Mouse (Mus musculus): ENCODE measurements around the gene Man2b2. TPM values are rescaled to one million over a fixed set of nuclear protein-coding genes. Genes with fewer than 3 reads are reported as not detected.

Gene Man2b2
- polyA plus RNA-seq, 1 experiment from 2014 or later, result 6.1 TPM

DNA sequence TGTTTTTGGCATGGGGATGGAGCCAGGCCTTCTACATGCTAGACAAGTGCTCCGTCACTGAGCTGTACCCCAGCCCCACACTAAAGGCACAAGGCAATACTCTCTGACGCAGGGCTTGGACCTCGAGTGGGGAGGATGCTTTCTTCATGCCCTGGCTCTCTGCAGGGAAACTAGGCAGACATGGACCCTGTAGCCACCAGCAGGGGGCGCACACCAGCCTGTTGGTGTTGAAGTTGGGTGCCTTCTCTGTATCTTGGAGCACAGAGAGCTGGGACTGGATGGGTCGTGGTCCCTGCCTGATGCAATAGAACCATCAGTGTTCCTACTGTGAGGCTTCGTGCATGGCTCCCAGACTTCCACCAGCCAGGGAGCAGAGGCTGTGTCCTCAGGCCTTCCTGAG, 10.3 kb downstream of the Man2b2 start:
- WGBS, result 48% methylated on average over 6 of the region's 6 CpGs
- Histone ChIP-seq H3K9ac (ENCODE audit: low read length) (no peak overlapping the region), H3K4me3 (ENCODE audit: low read depth, low read length) (no peak overlapping the region), H3K36me3 (ENCODE audit: control insufficient read depth, insufficient read depth, low read length) (no peaks in the 10 kb centered on the region), H3K4me2 (ENCODE audit: low read depth, severe bottlenecking) (no peak overlapping the region), H3K9me3 (ENCODE audit: control insufficient read depth, low read length) (no peaks in the 10 kb centered on the region), H3K4me1 (ENCODE audit: control insufficient read depth, insufficient read depth, low read length) (no peaks in the 10 kb centered on the region), H3K27me3 (ENCODE audit: control insufficient read depth, insufficient read depth, low read length) (no peaks in the 10 kb centered on the region), H3K27ac (replicated peaks; ENCODE audit: low read depth, low read length) (no peak overlapping the region)
- no peak for ATAC-seq (ENCODE audit: insufficient number of reproducible peaks, low FRiP score, low TSS enrichment, low read depth)
- peak; percentile 66 for DNase-seq (ENCODE audit: low spot score)

DNA sequence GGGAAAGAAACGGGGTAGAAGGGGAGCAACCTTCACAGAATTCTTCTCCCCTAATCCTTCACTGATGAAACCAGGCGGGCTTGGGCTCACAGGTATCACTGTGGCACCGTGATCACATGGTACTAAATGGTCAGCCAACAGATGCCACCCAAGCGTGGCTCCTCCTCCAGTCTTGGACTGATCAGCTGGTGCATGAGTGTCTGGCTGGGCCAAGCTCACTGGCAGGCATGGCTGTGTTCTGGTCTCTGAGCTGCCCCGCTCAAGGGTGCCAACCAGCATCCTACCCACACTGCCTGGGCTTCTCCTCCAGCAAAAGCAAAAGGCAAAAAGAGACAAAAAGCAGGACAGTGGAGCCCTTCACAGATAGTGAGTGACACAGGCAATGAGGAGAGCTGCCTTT, 10.7 kb downstream of the Man2b2 start:
- H3K36me3 ChIP-seq (ENCODE audit: control insufficient read depth, insufficient read depth, low read length), result no peaks in the 10 kb centered on the region
- no peaks in the 10 kb centered on the region for H3K27me3 ChIP-seq (ENCODE audit: control insufficient read depth, insufficient read depth, low read length)
- DNase-seq (ENCODE audit: low spot score), result no peak
- no peak overlapping the region for H3K4me3 ChIP-seq (ENCODE audit: low read depth, low read length)
- H3K9me3 ChIP-seq (ENCODE audit: control insufficient read depth, low read length), result no peaks in the 10 kb centered on the region
- no peak overlapping the region for H3K27ac ChIP-seq (replicated peaks; ENCODE audit: low read depth, low read length)
- no peak overlapping the region for H3K4me2 ChIP-seq (ENCODE audit: low read depth, severe bottlenecking)
- no peaks in the 10 kb centered on the region for H3K4me1 ChIP-seq (ENCODE audit: control insufficient read depth, insufficient read depth, low read length)
- no peak overlapping the region for H3K9ac ChIP-seq (ENCODE audit: low read length)
- no peak for ATAC-seq (ENCODE audit: insufficient number of reproducible peaks, low FRiP score, low TSS enrichment, low read depth)
- WGBS, result 88% methylated on average over 5 of the region's 5 CpGs

GRCm38 (mm10) chr5:36817738-36818137, 12.7 kb downstream of the Man2b2 start:
- H3K4me3 ChIP-seq (ENCODE audit: low read depth, low read length), result no peak overlapping the region
- no peak overlapping the region for H3K4me2 ChIP-seq (ENCODE audit: low read depth, severe bottlenecking)
- no peak overlapping the region for H3K27ac ChIP-seq (replicated peaks; ENCODE audit: low read depth, low read length)
- 71% methylated on average over 3 of the region's 3 CpGs for WGBS
- H3K36me3 ChIP-seq (ENCODE audit: control insufficient read depth, insufficient read depth, low read length), result no peaks in the 10 kb centered on the region
- no peaks in the 10 kb centered on the region for H3K9me3 ChIP-seq (ENCODE audit: control insufficient read depth, low read length)
- no peaks in the 10 kb centered on the region for H3K27me3 ChIP-seq (ENCODE audit: control insufficient read depth, insufficient read depth, low read length)
- H3K9ac ChIP-seq (ENCODE audit: low read length), result no peak overlapping the region
- ATAC-seq (ENCODE audit: insufficient number of reproducible peaks, low FRiP score, low TSS enrichment, low read depth), result no peak
- no peak for DNase-seq (ENCODE audit: low spot score)
- H3K4me1 ChIP-seq (ENCODE audit: control insufficient read depth, insufficient read depth, low read length), result no peaks in the 10 kb centered on the region

GRCm38 (mm10) chr5:36814554-36814953, 15.9 kb downstream of the Man2b2 start:
- no peaks in the 10 kb centered on the region for H3K9me3 ChIP-seq (ENCODE audit: control insufficient read depth, low read length)
- no peak overlapping the region for H3K4me3 ChIP-seq (ENCODE audit: low read depth, low read length)
- H3K36me3 ChIP-seq (ENCODE audit: control insufficient read depth, insufficient read depth, low read length), result no peaks in the 10 kb centered on the region
- no peak overlapping the region for H3K4me2 ChIP-seq (ENCODE audit: low read depth, severe bottlenecking)
- no peak overlapping the region for H3K27ac ChIP-seq (replicated peaks; ENCODE audit: low read depth, low read length)
- no peaks in the 10 kb centered on the region for H3K4me1 ChIP-seq (ENCODE audit: control insufficient read depth, insufficient read depth, low read length)
- no peaks in the 10 kb centered on the region for H3K27me3 ChIP-seq (ENCODE audit: control insufficient read depth, insufficient read depth, low read length)
- WGBS, result 80% methylated on average over 6 of the region's 6 CpGs
- ATAC-seq (ENCODE audit: insufficient number of reproducible peaks, low FRiP score, low TSS enrichment, low read depth) (no peak), DNase-seq (ENCODE audit: low spot score) (no peak)
- H3K9ac ChIP-seq (ENCODE audit: low read length), result no peak overlapping the region

DNA sequence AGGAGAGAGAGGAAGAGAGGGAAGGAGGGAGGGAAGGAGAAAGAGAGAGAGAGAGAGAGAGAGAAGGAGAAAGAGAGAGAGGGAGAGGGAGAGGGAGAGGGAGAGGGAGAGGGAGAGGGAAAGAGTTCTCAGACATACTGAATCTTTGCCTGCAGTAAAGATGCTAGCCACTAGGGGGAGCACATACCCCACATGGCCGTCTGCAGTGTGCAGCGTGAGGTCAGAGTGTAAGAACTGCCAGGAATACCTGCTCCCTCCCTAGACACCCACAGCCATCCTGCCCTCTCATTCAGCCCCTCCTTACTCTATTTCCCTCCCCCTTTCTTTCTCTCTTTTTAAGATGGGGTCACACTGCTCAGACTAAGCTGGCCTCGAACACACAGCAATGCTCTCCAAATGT, 19.0 kb downstream of the Man2b2 start:
- no peaks in the 10 kb centered on the region for H3K27me3 ChIP-seq (ENCODE audit: control insufficient read depth, insufficient read depth, low read length)
- H3K27ac ChIP-seq (replicated peaks; ENCODE audit: low read depth, low read length), result no peak overlapping the region
- no peak overlapping the region for H3K4me2 ChIP-seq (ENCODE audit: low read depth, severe bottlenecking)
- H3K4me3 ChIP-seq (ENCODE audit: low read depth, low read length), result no peak overlapping the region
- peak; percentile 86 for DNase-seq (ENCODE audit: low spot score)
- H3K36me3 ChIP-seq (ENCODE audit: control insufficient read depth, insufficient read depth, low read length), result no peaks in the 10 kb centered on the region
- H3K4me1 ChIP-seq (ENCODE audit: control insufficient read depth, insufficient read depth, low read length), result no peaks in the 10 kb centered on the region
- 31% methylated on average over 3 of the region's 3 CpGs for WGBS
- no peaks in the 10 kb centered on the region for H3K9me3 ChIP-seq (ENCODE audit: control insufficient read depth, low read length)
- no peak overlapping the region for H3K9ac ChIP-seq (ENCODE audit: low read length)
- no peak for ATAC-seq (ENCODE audit: insufficient number of reproducible peaks, low FRiP score, low TSS enrichment, low read depth)

DNA sequence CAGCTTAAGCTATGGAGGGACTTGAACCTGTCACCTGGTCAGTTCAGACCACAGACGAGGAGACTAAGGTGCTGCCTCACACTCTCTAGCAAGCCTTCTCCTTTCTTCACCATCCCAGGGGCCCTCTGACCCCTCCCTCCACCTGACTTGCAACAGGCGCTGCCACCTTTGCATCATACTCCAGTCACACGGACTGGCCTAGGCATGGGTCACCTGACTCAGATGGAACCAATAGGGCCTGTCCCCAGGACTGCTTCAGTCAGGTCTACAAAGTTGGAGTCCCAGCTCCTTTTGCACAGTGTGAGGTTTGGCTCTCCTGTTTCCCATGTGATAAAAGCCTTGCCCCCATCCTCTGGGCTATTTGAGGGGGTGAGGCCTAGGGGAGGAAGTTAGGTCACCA, 19.8 kb downstream of the Man2b2 start:
- ATAC-seq (ENCODE audit: insufficient number of reproducible peaks, low FRiP score, low TSS enrichment, low read depth) (0 out of 2 replicates have a peak, but pooled peaks have one; percentile 36), DNase-seq (ENCODE audit: low spot score) (no peak)
- no peaks in the 10 kb centered on the region for H3K27me3 ChIP-seq (ENCODE audit: control insufficient read depth, insufficient read depth, low read length)
- 83% methylated on average over 3 of the region's 3 CpGs for WGBS
- no peak overlapping the region for H3K27ac ChIP-seq (replicated peaks; ENCODE audit: low read depth, low read length)
- no peak overlapping the region for H3K9ac ChIP-seq (ENCODE audit: low read length)
- no peak overlapping the region for H3K4me2 ChIP-seq (ENCODE audit: low read depth, severe bottlenecking)
- no peaks in the 10 kb centered on the region for H3K36me3 ChIP-seq (ENCODE audit: control insufficient read depth, insufficient read depth, low read length)
- H3K4me3 ChIP-seq (ENCODE audit: low read depth, low read length), result no peak overlapping the region
- no peaks in the 10 kb centered on the region for H3K4me1 ChIP-seq (ENCODE audit: control insufficient read depth, insufficient read depth, low read length)
- H3K9me3 ChIP-seq (ENCODE audit: control insufficient read depth, low read length), result no peaks in the 10 kb centered on the region

GRCm38 (mm10) chr5:36809123-36809522, 21.3 kb downstream of the Man2b2 start:
- H3K4me1 ChIP-seq (ENCODE audit: control insufficient read depth, insufficient read depth, low read length), result no peaks in the 10 kb centered on the region
- H3K4me2 ChIP-seq (ENCODE audit: low read depth, severe bottlenecking), result no peak overlapping the region
- H3K9ac ChIP-seq (ENCODE audit: low read length), result no peak overlapping the region
- H3K27me3 ChIP-seq (ENCODE audit: control insufficient read depth, insufficient read depth, low read length), result no peaks in the 10 kb centered on the region
- H3K27ac ChIP-seq (replicated peaks; ENCODE audit: low read depth, low read length), result no peak overlapping the region
- no peak for DNase-seq (ENCODE audit: low spot score)
- H3K4me3 ChIP-seq (ENCODE audit: low read depth, low read length), result no peak overlapping the region
- no peak for ATAC-seq (ENCODE audit: insufficient number of reproducible peaks, low FRiP score, low TSS enrichment, low read depth)
- H3K36me3 ChIP-seq (ENCODE audit: control insufficient read depth, insufficient read depth, low read length), result no peaks in the 10 kb centered on the region
- no peaks in the 10 kb centered on the region for H3K9me3 ChIP-seq (ENCODE audit: control insufficient read depth, low read length)
- WGBS, result 87% methylated on average over 7 of the region's 7 CpGs

DNA sequence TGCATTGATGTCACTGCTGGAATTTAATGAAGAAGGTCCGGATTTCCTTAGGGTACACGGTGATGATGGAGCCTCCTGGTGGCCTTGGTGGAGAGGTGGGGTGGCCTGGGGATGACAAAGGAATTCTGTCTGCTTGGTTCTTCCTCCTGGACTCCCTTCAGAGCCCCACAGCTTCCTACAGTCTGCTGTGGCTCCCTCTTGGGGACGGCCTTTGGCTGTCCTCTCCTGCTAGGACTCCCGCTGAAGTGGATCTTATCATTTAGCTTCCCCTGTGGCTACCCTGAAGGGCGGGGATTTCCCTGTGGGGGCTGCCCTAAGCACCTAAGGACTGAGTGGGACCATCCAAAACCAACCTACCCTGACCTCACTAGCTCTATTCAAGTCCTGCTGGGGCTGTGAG, 23.3 kb downstream of the Man2b2 start:
- Histone ChIP-seq H3K9ac (ENCODE audit: low read length) (no peak overlapping the region), H3K9me3 (ENCODE audit: control insufficient read depth, low read length) (no peaks in the 10 kb centered on the region), H3K4me1 (ENCODE audit: control insufficient read depth, insufficient read depth, low read length) (no peaks in the 10 kb centered on the region), H3K36me3 (ENCODE audit: control insufficient read depth, insufficient read depth, low read length) (no peaks in the 10 kb centered on the region), H3K4me2 (ENCODE audit: low read depth, severe bottlenecking) (no peak overlapping the region), H3K4me3 (ENCODE audit: low read depth, low read length) (no peak overlapping the region), H3K27ac (replicated peaks; ENCODE audit: low read depth, low read length) (no peak overlapping the region), H3K27me3 (ENCODE audit: control insufficient read depth, insufficient read depth, low read length) (no peaks in the 10 kb centered on the region)
- ATAC-seq (ENCODE audit: insufficient number of reproducible peaks, low FRiP score, low TSS enrichment, low read depth), result no peak
- no peak for DNase-seq (ENCODE audit: low spot score)
- WGBS, result 32% methylated on average over 5 of the region's 5 CpGs

DNA sequence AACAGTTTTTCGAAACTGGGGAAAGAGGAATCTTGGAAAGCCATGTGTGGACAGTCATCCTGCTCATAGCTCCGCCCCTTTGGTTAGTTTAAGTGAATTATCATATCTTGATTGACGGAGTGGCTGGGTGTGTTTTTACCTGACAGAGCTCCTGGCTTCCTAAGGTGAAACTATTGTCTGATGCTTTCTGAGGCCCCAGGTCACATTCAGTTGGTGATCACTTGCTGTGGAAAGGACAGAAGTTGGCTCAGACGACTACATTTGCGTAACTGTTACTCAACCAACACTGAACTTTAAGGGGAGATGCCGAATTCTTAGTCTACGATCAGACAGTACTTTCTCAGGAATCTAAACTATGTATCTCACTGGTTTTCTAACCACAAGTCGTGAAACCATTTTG, 33.2 kb downstream of the Man2b2 start:
- H3K9ac ChIP-seq (ENCODE audit: low read length), result no peak overlapping the region
- ATAC-seq (ENCODE audit: insufficient number of reproducible peaks, low FRiP score, low TSS enrichment, low read depth) (no peak), DNase-seq (ENCODE audit: low spot score) (no peak)
- no peaks in the 10 kb centered on the region for H3K4me1 ChIP-seq (ENCODE audit: control insufficient read depth, insufficient read depth, low read length)
- H3K4me3 ChIP-seq (ENCODE audit: low read depth, low read length), result no peak overlapping the region
- H3K9me3 ChIP-seq (ENCODE audit: control insufficient read depth, low read length), result no peaks in the 10 kb centered on the region
- no peak overlapping the region for H3K27ac ChIP-seq (replicated peaks; ENCODE audit: low read depth, low read length)
- peak overlapping the region; percentile 41; the same call in 1 of the 2 replicates for H3K4me2 ChIP-seq (ENCODE audit: low read depth, severe bottlenecking)
- 63% methylated on average over 8 of the region's 8 CpGs for WGBS
- H3K27me3 ChIP-seq (ENCODE audit: control insufficient read depth, insufficient read depth, low read length), result no peaks in the 10 kb centered on the region
- H3K36me3 ChIP-seq (ENCODE audit: control insufficient read depth, insufficient read depth, low read length), result no peaks in the 10 kb centered on the region; the same call in 1 of the 2 replicates
